Mouse (Mus musculus) thymus, postnatal 4 days (tissue): ENCODE results near the gene Prr15l.

ENCODE experiments used
- DNase-seq: peaks from one replicate; pipeline ENCODE4 v3.0.0; 2021

Prr15l gene

DNA sequence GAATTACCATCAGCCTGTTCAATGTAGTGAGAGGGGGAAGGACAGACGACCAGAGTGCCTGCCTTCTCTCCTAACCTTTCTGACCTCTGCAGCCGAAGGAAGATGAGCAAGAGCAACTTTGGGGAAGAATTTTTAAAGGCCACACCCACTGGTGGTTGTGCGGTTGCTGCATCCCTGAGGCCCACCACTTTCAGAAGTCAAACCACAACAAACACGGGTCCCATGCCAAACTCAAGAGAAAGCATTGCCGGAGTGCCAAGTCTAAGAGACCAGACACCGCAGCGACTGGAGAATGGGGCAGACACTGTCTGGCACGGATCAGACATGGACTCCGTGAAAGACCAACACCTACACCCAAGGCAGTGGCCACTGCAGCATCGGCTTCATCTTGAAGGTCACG lies 3.0 kb upstream of the Prr15l start:
- DNase-seq: no peak

DNA sequence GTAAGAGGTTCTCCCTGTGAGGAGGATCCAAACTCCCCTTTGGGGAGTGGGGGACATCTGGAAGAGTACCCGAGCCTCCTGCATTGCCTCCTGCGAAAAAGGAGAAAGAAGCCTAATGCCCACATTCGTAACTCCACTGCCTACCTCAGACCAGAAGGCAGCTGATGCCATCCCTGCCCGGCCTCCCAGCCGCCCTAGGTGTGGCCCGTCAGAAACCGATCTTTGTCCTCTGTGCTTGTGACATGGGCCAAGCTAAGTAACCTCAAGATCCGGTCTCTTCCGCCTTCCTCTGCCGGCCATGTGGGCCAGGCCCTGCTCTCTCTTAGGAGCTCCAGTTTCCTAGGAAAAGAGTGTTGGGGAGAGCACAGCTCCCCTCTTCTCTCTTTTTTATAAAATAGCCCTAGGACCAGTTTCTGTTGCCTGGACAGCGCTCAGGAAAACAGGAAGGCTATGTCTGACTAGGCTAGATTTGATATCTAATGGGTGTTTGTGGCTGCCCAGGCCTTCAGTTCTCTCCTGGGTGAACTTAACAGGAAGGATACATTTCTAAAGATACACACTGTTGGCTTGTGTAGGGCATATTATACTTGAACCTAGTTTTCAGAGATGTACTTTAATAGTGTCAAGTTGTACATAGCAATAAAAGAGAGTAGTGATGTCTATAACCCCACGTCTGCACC lies 2.3 kb upstream of the Prr15l start:
- no peak for DNase-seq

DNA sequence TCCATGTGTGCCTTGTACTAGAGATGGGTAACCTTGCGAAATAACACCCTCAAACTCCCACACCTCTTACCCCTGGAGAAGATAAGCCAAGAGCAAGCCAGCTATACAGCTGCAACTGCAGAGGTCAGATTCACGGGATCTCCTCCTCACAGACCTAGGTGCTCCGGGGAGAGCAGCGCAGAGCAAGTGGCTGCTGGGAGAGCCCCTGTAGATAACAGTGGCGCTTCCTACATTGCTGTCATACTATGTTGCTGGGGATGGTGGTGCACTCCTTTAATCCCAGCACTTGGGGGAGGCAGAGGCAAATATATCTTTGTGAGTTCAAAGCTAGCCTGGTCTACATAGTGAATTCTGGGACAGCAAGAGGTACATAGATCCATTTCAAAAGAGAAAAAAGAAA lies 1.3 kb upstream of the Prr15l start:
- no peak for DNase-seq

DNA sequence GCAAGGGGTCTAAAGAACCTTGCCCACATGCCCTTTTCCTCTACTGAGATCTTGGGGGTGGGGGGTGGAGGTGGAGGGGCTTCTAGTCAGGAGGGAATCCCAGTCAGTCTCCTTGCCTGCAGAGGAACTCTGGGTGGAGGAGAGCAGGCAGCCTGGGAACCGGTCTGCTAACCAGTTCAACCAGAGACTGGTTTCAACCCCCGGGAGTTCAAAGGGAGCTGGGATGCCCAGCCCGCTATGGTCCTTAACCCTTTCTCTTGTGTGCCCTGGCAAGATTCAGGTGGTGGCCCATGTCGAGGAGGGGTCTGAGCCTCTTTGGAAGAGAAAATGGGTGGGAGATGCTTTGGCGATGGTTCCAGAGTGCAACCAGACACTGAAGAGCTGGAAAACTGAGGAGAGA lies 787 bp downstream of the Prr15l start:
- DNase-seq: no peak

DNA sequence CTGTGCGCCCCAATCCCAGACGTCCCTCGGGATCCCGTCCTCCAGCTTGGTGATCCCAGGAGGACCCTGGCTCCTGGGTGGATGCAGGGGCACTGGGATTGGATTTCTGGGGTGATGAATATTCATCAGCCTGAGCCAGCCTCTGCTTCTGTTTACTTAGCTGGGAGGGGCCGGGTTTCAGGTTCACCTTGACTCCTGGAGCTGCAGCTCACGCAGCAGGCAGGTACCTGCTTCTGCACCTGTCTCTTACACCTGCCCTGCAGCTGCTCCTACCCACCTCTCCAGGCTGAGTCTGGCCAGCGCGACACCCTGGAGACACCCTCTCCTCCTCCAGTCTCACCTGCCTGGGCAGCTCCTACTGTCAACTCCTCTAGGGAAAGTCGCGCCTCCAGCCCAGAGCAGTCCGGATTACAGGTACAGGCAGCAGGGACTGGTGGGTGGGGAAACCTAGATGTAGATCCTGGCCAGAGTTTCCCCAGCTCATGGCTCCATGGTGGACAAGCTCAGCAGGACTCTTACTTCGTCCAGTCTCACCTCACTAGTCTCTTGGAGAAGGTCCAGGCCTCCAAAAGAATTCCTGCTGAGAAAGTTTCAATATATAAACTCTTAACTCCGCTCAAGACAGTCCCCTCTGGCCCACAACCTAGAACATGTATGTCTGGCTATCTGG lies 1.3 kb downstream of the Prr15l start:
- no peak for DNase-seq

DNA sequence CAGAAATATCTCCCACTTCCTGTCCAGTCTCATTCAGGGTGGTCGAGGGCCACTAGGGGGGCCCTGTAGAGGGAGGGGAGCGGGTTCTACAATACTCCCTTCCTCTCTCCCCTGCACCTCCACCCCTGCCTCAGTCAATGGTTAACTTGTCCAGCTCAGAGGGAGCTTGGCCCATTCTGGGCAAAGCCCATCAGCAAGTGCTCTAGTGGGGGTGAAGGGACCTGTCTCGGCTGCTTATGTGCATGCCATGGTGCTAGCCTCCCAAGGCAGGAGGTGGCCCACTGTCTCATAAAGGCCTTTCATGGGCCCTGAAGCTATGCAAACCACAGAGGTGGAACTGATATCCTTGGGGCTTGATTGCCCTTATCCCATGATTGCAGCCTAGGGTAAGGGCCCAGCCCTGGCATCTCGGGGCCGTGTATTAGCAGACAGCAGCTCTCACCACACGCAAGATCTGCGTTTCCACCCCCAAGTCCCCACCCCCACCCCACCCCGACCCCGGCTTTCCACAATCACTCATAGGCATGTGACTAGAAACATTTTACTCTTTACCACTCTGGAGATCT lies 1.9 kb downstream of the Prr15l start:
- no peak for DNase-seq

DNA sequence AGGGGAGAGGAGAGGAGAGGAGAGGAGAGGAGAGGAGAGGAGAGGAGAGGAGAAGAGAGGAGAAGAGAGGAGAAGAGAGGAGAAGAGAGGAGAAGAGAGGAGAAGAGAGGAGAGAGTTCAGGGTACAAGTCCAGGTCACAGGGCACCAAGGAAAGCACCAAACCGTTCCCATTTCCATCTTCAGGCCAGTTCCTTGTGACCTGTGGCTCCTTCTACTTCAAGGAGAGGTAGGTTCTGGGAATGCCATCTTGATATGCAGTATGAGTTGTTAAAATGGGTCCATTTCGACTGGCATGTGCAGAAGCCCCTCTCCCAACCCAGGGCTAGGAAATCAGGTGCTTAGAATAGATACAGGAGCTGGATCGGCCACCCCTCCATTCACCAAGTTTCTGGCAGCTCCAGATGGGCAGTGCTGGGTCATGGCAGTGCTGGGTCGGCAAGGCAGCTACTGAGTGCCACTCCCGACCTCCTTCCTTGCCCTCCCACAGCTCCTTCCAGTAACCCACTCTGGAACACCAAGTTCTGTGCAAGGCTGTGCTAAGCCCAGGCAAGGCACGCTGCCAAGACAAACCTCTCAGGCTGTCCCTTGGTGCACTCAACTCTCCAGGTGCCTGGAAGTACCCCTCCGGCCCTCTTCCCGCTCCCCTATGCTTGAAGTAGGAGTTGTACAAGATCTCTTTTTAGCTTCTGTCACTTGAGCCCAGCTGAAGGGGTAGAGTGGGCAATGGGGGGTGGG lies 3.6 kb downstream of the Prr15l start:
- DNase-seq: no peak

DNA sequence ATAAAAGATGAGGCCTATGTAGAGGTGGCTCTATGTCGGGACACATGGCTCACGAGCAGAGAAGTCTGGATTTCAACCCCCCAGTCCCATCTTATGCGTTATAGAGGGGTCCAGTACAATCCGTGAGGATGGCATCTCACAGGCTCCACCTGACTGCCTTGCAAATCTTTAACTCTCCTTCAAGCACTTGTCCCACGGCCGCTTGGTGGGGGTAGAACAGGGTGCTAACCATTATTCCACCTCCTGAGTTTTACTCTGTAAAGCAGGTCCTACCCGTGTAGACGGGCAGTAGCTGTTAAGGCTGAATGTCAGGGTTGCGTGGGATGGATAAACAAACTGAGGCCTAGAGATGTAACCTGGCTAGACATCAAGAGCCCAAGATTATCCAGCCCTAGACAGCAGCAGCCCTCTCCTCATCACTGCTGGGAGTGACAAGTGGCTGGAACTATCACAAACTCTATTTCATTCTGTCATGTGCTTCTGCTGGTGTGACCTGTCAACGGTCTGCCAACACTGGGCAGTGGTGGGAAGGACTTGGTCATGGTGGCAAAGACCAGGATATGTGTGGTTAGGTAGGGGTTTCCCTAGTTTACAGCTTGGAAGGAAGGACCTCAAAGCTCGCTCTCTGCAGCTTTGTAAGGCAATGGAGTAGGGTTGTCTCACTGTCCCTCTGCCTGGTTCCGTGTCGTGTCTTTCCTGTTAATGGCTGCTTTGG lies 5.8 kb downstream of the Prr15l start:
- DNase-seq: no peak

DNA sequence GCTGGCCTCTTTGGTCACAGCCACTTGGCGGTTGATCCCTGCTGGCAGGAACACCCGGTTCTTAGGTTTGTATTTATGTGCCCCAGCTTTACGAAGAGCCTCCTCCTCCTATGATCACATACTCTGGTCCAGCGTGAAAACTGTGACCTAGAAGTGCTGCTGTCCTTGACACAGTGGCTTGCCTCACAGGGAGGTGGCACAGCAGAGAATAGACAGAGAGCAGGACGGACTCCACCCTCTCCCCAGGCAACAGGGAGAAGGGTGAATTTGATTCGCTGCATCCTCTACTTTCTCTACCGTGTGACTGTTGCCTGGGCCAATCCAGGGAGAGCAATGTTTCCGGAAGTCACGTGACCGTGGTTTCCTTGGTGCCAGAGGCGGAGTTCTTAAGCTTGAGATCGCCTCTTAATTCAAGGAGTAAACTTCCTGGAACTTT lies 7.0 kb downstream of the Prr15l start:
- peak; percentile 56 for DNase-seq

DNA sequence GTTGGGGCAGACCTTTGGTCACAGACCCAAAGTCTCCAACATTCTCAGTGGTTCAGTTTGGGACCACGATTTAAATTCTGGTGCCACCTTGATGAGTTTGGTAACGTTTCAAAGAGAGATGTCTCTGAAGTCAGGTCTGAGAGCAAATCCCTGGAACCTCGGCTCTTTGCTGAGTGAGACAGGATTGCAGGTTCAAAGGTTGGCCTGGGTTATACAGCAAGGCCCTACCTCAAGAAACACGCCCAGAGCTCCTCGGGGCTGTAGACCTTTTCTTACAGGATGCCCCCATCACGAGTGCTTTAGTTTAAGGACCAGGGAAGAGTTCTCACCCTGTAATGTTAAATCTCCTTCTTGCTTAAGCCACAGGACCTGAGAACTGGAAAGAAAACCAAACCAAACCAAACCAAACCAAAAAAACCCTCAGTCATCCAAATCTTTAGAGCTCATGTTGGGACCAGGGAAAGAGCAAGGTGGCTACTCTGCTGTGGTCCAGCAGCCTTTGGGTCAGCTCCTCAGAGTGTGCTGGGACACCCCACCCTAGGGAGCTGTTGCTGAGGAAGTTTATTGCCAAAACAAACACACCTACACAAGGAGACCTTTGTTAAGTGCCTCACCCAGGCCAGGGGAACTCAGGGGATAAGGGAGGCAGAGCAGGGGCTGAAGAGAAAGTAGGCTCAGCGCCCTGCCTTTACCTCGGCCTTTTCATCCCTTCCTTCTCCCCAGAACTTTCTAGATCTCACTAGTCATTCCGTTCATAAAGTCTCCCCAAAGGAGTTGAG lies 8.2 kb downstream of the Prr15l start:
- DNase-seq: no peak

DNA sequence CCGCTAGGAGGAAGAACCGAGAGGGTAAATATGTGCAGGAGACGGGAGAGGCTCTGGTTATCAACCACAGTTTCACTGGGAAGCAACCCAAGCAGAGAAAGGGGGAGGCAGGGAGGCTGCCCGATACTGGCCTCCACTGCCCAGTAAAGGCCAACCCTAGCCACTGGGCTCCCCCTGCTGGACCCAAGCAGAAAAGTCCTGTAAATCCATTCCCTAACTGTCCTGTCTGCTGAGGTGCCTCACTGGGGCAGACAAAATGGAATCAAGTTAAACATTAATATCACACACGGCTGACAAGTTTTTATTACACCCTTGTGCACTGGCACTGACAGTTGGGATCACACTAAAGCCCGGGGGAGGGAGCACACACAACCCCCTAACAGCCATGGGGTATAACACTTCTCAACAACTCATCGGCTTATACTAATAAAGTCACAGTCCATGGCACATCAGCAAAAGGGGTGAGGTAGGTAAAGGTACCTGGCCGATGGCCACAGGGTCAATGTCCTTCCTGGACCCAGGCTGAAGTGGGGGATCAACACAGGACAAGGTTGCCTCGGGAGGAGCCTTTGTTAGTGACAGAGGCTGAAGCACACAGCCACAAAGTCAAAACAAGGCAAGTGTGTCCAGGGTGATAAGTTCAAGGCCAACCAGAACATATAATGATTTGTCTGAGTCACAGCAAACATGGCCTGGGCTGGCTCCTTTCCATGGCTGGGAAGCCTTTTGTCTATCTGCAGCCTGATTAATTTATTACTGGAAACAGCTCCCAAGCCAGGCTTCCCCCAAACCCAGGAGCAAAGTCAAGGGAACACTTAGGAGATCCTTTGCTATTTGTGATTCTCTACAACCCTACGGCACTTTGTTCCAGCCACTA lies 9.9 kb downstream of the Prr15l start:
- no peak for DNase-seq

DNA sequence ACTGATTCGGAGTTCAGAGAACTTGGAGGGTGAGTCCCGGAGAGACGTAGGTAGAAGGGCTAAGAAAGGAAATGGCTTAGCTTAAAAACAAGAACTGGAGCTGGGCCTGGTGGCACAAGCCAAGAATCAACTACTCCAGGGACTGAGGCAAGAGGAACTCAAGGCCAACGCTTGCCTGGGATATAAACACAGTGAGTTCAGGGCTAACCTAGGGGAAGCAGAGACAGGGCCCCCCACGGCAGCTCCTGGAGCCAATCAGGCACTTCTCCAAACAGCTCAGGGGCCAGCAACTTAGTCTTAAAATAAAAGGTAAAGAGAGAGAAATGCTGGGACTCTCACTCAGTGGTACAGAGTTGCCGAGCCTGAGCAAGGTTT lies 10.5 kb downstream of the Prr15l start:
- no peak for DNase-seq

DNA sequence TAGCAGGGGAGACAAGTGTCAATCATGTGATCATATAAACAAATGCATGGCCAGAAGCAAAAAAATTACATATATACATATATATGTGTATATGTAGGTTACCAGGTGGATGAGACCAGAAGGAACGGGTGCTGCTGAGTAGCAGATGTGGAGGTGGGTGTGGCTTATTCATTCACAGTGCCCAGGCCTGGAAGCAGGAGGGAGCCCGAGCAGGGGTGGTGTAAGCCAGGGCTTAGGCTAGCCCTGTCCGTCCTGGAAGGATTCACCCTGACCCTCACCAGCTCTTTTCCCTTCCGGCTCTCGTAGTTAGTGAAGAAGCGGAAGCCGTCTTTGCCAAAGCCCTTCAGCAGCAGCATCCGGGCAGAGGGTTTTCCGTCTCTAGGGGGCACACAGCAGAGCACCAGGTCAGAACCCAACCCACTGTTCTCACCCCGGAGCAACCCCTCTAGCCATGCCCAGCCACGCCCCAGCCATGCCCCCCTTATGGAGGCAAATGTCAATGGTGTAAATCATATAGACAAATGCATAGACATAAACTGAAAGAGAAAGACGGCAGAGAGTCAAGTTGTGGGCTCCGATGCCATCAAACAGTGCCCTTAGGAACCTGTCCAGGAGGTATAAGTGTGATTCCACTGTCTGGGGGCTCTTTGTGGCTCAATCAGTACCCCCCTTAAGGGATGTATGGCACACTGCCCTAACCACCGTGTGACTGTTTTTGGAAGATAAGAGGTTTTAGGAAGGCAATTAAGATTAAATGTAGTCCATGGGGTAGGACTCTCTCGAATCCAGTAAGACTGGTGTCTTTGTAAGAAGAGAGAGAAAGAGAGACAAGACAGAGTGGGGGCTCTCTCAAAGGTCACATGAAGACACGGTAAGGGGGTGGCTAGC lies 12.9 kb downstream of the Prr15l start:
- peak; percentile 48 for DNase-seq

DNA sequence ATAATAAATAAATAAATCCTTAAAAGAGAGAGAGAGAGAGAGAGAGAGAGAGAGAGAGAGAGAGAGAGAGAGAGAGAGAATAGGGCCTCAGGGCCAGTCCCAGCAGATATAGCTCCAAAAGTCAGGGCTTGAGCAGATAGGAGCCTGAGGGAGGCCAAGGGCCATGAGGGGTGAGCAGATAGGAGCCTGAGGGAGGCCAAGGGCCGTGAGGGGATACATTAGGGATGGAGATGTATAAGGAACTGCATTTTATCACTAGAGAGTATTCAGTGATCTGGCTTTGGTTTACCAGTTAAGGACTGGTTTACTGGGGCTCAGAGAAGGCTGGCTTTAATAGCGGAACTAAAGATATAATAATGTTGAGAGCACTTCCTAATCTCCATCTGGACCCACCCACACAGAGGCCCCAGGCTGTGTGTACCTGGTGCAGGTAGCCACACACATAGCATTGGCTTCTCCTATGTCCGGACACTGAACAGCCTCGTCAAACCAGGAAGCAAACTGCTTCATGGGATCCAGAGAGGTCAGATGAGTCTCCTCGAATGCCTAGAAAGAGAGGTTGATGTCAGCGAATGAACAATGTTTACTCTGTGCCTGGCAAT lies 14.2 kb downstream of the Prr15l start:
- no peak for DNase-seq

DNA sequence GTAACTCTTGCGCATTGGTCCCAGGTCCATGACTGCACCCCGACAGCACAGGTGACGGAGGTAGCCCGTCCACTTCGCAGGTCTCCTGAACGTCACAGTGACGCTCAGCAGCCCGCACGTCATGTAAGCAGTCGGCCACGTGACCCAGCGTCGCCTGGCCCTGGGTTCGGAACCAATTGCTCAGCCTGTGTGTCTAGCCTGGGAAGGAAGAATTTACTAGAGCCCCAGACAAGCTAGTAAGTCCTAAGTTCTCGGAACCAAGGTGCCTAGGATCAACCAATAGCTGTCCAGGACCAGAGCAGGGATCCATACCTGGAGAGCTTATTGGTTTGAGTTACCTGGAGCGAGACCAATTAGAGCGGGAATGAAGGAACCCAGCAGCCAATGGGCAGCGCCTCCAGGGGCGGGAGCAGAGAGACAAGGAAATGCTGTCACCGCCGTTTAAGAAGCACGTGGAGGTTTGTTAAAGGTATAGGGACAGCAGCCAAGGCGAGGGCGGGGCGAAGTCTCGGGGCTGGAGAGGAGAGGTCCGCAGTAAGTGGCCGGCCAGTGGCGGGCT lies 15.9 kb downstream of the Prr15l start, which contains the start of gene Pnpo:
Gene Pnpo (minus strand): TSS at position 241 of the 559 bp plus-strand sequence.
- peak; percentile 87 for DNase-seq

DNA sequence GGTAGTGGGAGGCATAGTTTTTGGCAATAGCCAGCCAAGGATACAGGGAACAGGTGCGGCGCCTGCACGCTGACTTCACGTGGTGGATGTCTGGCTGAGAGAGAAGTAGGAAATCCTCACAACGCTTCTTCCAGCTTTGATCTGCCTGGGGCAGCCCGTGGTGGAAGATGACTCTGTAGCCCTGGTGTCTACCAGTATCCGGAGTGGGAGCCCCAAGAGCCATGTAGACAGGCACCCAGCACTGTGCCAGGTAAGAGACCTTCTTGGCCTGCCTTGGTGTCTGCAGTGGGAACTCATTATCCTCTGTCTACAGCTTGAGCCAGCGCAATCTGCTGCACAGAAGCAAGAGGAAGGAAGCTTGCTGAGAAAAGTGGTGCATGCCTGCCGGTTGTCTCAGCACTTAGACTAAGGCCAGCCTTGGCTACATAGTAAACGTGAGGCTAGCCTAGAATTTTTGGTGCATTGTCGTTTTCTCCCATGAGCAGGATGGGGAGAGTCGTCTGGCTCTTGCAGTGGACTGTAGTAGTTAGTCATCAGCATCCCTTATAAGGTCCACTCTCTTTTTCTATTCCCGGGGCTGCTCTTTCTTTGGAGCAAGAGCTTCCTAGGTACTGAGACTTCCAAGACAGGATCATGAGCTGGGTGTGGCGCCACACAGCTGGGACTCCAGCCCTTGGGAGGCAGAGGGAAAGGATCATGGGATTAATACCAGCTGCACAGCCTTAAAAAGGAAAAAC lies 17.1 kb downstream of the Prr15l start:
- DNase-seq: peak; percentile 42

DNA sequence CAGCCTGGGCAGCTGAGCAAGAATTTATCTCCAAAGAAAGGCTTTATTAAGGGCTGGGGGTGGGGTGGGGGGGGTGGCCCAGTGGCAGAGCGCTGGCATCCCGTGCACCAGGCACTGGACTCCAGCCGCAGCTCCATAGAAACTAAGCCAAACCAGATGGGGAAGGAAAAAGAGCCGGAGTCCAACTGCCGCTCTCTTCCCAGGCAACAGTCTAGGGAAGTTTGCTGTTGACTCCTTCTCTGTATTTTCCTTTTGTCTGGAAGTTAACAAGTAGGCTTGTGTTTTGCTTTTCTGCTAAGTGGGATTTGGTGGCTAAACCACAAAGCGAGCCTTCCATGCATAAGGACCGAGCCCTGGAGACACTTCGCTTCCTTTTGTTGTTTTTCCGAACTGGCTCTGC lies 18.6 kb downstream of the Prr15l start:
- DNase-seq: no peak

DNA sequence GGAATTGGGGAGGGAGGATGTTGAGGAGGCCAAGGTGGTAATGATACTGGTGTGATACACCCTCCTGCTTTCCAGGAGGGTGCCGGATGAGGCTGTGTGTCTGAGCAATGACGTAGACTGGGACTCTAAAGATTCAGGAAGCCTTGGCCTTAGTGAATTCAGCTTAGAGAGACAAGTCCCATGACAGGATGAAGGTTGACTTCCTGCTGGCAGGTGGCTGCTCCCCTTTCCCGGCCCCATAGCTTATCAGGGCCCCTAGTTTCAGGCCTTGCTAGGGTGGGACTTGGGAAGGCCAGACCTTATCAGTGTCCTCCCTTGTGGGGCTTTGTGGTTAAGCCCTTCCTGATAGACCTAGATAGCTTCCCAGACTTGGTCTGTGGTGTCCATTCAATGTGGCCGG lies 19.9 kb downstream of the Prr15l start:
- DNase-seq: peak; percentile 49

DNA sequence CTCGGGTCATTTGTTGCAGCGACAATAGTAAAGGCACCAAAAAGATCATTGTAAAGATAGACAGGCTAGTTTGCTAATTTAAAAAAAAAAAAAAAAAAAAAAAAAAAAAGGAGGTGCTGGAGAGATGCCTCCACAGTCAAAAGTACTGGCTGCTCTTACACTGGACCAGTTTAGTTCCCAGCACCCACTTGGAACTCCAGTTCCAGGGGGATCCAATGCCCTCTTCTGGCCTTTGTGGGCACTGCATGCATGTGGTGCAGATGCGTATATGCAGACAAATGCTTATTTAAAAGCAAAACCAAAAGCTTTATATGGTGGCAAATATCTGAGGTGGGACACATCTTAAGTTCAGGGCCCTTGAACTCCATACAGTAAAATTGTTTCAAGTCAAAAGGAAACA lies 22.9 kb downstream of the Prr15l start:
- DNase-seq: peak; percentile 66
